Mouse (Mus musculus): ENCODE measurements around the gene Gm20773. TPM values are rescaled to one million over a fixed set of nuclear protein-coding genes. Genes with fewer than 3 reads are reported as not detected.

Gm20773 gene
- not detected in 2 replicates for polyA plus RNA-seq (2012; rRNA removed; ENCODE audit: low replicate concordance)

GRCm38 (mm10) chrY:13493726-13494125 is at the start of gene Gm20773:
Gm20773 (plus strand) TSS chrY:13494026.

GRCm38 (mm10) chrY:13465479-13465878 is 28.3 kb upstream of the Gm20773 start, which contains the start of gene Gm21866:
Gm21866 (minus strand) TSS chrY:13465579.

Other genes starting within 250 kb of the Gm20773 start
- gene Gm21440, start 241.6 kb upstream of the Gm20773 start, polyA plus RNA-seq (2012; rRNA removed; ENCODE audit: low replicate concordance): not detected in 2 replicates
- gene Gm21454, start 241.6 kb upstream of the Gm20773 start, polyA plus RNA-seq (2012; rRNA removed; ENCODE audit: low replicate concordance): not detected in 2 replicates
- gene Gm21725, start 145.0 kb upstream of the Gm20773 start, polyA plus RNA-seq (2012; rRNA removed; ENCODE audit: low replicate concordance): not detected in 2 replicates
- not detected in 2 replicates for gene Gm21866, start 28.4 kb upstream of the Gm20773 start, polyA plus RNA-seq (2012; rRNA removed; ENCODE audit: low replicate concordance)

All from subcutaneous adipose tissue, adult 2 months (tissue).